Mouse (Mus musculus) 416B (cell line): ENCODE results near the gene Nudt3.
A peak's percentile ranks its signal among the peaks of the same experiment; 100 is the strongest.

ENCODE experiments used
- DNase-seq: peaks from one replicate; pipeline ENCODE4 v3.0.0; 2011; ENCODE audit warnings: low read depth

Gene Nudt3

DNA sequence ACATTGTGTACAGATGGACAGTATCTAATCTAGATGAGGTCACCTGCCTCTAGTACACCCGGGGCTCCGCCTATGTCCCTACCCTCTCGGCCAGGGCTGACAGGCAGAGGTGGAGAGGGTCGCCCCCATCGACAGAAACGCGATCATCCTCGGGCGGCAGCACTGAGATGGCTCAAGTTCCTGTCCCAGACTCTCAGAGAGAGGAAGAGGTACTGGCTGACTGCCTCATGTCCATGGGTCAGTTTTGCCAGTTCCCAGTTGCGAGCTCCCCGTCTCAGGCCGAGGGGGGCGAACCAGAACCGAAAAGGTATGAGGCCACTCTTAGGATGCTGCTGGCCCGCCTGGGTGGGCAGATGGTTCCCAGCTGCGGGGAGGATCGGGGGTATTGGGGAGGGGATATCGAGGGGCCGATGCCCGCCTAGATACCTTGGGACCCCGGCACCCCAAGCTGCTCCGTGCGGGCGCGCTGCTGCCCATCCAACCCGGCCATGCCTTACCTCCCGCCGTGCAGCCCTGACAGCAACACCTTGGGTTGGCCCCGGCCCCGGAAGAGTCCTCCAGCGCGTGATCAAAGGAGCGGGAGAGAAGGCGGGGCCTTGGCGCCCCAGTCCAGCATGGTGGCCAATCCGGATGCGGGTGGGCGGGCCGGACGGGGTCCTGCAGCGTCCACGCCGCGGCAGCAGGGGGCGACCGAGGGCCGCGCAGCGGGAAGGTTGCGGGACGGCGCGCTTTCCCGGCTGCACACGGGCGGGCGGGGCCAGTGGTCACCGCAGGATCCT is 57.9 kb downstream of the Nudt3 start, which contains the start of gene AI413582:
AI413582 (minus strand) TSS at position 594 of the 779 bp plus-strand sequence.
- DNase-seq = peak; percentile 89

DNA sequence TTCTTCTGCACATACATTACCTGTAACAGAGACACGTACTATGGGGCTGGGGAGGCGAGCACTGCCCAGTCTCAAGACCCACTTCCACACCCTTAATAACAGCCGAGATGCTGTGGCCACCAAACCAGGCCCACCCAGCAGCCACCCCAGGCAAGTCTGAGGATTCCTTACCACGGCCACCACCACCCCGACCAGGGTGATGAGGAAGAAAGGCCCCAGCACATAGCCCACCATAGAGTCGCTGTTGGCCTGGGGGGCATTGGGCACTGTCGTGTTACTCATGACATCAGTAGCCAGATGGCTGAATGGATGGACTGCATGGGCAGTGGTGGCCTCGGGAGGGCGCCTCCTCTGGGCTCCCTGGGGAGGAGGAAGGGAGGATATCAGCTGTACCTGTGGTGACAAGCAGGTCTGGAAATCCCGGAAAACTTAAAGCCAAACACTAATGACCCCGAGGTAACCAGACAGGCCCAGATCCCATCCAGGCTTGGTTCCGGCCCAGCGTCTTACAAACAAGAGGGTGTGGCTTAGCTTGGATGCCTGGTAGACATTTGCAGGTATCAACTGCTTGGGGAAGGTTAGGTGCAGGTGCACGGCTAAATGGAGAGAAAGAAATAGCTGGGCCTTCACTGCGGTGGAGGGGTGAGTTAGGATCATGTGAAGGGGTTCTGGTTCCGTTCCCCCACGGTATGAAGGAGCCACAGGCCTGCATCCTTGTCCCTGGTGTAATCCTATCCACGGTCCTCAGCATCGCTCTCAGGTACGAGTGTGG is 58.7 kb downstream of the Nudt3 start:
- DNase-seq = peak; percentile 58

- peak; percentile 46 for DNase-seq
These were observed 59.5 kb downstream of the Nudt3 start for GRCm38 (mm10) chr17:27563771-27564244.

GRCm38 (mm10) chr17:27561809-27562526 is 61.3 kb downstream of the Nudt3 start:
- DNase-seq = peak; percentile 98

- peak; percentile 61 for DNase-seq
These were observed 62.3 kb downstream of the Nudt3 start for GRCm38 (mm10) chr17:27560926-27561480.

GRCm38 (mm10) chr17:27559596-27559995 is 63.7 kb downstream of the Nudt3 start:
- DNase-seq = no peak

DNA sequence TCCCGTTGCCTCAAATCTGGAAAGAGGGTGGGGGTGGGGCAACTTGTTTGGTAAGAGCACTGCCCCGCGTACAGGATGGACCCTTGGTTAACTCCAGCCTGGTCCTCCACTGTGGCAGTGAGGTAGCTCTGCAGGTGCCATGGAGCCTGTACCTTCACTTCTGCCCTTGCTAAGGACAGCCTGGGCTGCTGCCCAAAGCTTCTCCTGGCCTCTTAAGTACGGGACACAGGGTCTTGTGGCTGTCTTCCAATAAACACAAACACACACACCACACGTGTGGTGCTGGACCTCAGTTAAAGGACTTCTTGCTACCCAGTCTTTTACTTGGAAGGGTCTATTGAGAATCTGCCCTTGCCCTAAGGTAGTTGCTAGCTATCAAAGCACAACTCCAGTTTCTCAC is 64.5 kb downstream of the Nudt3 start:
- DNase-seq = no peak

DNA sequence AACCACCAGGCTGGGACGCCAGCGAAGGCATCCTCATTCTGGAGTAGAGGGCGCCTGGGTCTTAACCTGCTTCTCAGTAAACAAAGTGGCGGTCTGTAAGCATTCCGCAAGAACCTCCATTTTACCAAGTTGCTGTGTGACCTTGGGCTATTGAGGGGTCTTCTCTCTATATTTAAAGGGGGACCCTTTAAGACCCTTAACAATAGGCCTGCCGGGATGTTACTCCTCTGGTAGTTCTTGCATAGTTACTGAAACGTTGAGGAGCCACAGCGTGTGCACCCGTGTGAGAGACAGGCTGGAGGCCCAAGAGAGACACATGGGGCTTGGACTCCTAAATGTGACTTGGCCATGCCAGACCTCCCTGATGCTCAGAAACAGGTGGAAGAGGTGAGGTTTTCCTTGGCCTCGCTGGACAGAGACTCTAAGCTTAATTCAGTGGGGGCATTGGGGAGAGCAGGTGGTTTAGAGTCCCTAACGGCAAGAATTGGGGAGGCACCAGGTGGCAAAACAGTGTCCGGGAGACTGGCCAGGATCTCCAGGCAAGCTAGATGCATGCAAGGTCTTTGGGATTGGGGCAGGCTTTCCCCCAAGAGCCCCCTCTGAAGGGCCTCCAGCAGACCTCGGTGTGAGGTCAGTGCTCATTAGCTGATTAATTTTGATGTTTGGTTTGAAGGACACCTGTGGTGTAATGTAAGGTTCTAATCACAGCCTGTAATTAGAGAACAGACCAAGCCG is 65.2 kb downstream of the Nudt3 start:
- no peak for DNase-seq

DNA sequence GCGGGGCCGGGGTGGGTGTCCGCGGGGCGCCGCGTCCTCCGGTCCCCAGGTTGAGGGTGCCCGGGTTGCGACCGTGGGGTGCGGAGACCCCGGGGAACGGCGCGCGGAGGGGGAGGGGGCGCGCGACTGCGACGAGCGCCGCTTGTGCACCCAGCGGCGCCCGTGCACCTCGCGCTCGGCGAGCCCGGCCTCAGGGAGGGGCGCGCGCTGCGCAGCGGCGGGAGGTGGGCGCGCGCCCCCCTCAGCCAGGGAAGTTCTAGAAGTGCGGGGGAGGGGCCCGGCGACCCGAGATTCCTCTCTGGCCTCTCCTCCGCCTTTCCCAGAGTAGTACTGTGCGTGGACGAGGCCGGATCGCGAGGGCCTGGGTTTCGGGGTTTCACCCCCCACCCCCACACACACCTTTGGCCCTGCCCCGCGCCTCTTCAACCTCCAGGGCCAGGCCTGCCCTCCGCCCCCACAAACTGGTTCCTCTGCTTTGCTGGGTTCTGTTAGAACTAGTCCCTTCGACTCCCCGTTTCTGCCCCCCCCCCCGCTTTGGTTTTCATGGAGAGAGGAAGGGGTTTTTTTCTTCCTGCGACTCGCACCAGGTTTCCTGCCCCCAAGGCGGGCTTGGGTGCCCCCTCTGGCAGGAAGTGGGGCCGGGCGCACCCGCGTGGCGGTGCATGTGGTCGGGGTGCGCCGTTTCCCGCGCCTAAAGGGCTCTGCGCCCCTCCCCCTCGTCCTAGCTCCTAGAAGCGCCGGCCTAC is 65.9 kb downstream of the Nudt3 start:
- peak; percentile 85 for DNase-seq

DNA sequence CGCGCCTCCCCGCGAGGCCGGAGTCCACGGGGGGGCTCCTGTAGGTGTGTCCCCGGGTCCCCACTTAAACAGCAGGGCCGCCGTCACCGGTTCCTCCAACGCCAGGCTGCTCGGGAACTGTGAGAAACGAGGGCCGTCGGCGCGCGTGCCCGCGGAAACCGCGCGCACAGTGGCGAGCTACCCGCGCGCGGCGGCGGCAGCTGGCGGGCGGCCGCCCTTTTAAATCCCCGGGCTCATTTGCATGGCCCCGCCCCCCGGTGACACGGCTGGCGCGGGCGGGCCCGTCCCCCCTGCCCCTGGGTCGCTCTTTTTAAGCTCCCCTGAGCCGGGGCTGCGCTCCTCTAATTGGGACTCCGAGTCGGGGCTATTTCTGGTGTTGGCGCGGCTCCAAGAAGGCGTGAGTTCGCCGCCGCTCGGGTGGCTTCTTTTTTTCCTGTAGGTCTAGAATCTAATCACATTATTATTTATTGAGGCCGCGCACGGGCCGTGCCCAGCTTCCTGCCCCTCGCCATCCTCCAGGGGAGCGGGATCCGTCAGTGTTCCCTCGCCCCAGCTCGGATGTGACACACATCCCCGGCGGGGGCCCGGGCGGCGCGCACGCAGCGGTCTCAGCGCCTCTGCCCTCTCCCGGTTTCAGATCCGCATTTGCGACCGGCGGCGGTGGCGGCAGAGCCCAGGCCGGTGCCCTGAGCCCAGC is 66.8 kb downstream of the Nudt3 start, which contains the start of gene Hmga1:
Hmga1 (plus strand) TSS at position 183 of the 697 bp plus-strand sequence.
- DNase-seq = peak; percentile 94

GRCm38 (mm10) chr17:27555512-27556172 is 67.7 kb downstream of the Nudt3 start:
- DNase-seq = peak; percentile 97

DNA sequence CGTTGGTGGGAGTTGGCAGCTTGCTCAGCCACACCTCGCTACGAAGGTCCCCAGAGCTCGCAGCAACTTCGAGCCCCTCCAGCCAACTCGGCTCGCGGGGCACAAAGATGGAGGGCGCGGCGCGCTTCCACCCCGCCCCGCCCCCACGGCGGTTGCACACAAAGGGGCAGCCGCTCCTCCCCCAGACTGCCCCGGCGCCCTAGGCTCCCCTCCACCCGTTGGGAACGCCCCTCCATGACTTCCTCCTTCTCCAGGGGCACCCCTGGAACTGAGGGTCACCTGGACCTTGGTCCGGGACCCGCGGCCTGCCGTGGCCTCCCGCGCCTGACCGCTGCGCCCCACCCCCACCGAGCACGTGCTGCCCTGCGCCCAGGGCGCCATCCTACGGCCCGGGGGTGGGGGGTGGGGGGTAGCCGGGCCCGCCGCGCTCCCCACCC is 68.2 kb downstream of the Nudt3 start:
- peak; percentile 87 for DNase-seq

DNA sequence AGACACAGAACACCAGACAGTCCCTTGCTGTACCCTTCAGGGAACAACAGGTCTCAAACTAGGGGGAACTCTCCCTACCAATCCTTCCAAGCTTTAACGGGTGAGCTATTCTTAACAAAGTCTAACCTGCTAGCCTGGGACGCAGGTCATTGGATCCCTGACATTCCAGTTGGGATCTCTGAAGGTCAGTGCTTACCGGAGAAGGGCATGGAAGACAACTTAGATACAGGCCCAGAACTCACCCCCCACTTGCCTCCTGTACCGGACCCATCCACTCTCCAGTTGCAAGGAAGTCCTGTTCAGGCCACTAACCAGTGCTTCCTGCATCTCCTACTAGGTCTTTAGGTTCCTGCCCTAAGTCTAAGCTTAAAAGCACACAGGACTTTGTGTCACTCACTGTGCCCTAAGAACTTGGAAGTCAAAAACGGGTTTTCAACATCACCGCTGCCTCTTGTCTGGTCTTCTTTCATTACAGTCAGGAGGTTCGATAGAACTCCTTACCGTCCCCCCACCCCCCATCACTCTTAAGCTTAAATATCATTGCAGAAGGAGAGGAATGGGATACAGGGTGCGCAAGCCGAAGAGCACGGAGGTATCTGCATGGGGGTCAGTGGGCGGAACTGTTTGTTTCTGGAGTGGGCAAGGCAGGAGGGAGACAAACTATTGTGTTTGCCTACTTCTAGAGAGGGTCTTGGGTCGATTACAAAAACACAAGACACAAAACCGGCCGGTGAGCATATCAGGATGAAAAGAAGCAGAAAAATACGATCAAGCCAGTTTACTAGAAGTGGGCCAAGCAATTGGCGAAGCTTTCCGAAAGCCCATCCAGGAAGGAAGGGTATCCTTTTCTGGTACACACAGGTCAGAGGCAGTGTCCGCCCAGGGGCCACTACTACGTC is 69.0 kb downstream of the Nudt3 start:
- DNase-seq = peak; percentile 63

DNA sequence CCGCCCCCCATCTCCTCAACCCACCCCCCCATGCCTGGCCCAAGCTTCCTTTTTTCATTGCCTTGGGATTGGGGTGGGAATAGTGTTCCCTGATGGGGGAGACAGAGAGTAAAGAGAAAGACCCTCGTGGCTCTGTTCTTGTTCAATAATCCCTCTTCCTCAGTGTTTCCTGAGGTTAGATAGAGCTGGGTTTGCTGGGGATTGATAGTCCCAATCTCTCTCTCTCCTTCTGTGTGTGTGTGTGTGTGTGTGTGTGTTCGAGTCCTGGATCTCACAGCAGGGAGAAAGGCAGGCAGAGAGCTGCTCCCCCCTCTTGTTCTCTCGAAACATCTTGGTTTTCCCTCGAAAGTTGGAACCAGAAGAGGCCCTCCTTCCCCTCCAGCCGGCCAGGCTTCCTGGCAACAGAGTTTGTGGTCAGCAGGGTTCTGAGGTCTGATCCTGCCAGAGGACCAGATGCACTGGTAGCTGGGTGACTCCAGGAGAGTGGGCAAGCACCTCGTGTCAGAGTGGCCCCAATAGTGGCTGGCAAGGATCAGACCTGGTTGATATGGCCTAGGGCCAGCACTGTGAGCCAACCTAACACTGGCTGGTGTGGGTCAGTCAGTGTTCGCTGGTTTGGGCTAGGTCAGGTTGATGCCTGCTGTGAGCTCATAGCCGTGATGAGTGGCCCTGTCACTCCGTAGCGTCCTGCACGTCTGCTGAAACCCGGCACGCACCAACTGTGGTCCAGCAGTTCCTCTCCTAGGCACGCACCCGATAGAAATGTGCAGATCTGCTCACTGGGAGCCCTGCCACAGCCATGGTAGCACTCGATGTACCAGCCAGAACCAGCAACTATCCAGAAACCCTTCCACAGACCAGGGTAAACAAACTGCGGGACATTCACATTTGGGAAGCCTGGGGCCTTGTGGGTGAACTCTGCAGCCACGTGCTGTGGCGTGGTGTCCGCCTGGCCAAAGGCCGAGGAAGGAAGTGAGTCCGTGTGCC is 70.8 kb downstream of the Nudt3 start:
- peak; percentile 94 for DNase-seq

GRCm38 (mm10) chr17:27551393-27551940 is 71.8 kb downstream of the Nudt3 start:
- no peak for DNase-seq

DNA sequence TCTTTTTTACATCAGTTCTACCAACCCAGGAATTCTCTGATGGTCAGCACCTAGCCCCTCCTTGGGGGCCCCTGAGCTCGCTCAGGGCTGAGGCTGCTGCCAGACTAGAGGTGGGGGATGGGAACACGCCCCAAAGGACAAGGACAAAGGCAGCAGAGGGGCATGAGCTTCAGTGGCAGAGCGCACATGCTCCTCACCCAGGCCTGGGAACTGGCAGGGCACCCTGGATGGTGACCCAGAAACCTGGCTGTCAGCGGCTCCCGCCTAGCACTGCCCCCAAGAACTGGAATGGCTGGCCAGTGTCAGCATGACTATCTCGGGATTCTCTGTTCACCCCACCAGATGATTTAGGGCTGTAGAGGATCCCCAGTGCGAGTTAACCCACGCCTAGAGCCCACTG is 74.1 kb downstream of the Nudt3 start:
- DNase-seq = no peak
